Mouse (Mus musculus) layer of hippocampus, adult 6 months (tissue): ENCODE data around the gene Bap1. TPM values are rescaled to one million over a fixed set of nuclear protein-coding genes. Genes with fewer than 3 reads are reported as not detected.

Experiments
- long read RNA-seq, 2 experiments: library from polyadenylated mRNA; unstranded; transcript quantifications; one replicate each; pipeline ENCODE4 v2.0.0; 2019 to 2020
- polyA plus RNA-seq: library from polyadenylated mRNA; unstranded; fragments of <200 nt; fragmentation: Nextera tagmentation; gene quantifications from 2 replicates; pipeline ENCODE4 v1.2.3, GENCODE M21; 2021

Bap1 gene
- polyA plus RNA-seq, result 66.7 and 67.4 TPM in 2 replicates
- long read RNA-seq, experiment 1, transcript Bap1-201 (17 exons, 3,460 nt), result major isoform, 72 of 132 reads
- long read RNA-seq, experiment 1, partial matches to known transcripts, result 40 of 132 reads
- long read RNA-seq, experiment 1, other reads (novel, unspliced or antisense), result 20 of 132 reads
- long read RNA-seq, experiment 2, transcript Bap1-201 (17 exons, 3,460 nt), result major isoform, 634 of 839 reads
- long read RNA-seq, experiment 2, partial matches to known transcripts, result 53 of 839 reads
- long read RNA-seq, experiment 2, other reads (novel, unspliced or antisense), result 151 of 839 reads

GRCm38 (mm10) chr14:31251084-31251604 lies at the start of gene Bap1, which contains the start of gene Phf7:
Gene Bap1 (plus strand): TSS chr14:31251450.
Gene Phf7 (minus strand): TSS chr14:31251317.

DNA sequence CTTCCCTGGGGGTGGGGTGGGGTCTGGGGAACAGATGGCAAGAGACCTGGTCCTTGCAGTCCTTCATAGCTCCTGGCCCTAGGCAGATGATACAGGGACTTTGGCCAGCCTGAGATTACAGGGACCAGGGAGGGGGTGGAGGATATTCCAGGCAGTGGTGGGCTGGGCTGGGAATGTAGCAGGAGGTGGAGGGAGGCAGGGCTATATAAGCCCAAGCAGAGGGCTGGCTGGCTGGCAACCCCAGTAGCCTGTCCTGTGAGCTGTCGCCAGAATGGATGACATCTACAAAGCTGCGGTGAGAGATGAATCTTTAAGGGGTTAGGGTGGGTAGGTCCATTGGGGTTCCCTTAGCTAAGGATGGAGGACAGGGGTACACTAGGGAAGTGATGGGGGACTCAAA lies 43.2 kb upstream of the Bap1 start, which contains the start of gene Tnnc1:
Tnnc1 (plus strand) TSS at position 229 of the 400 bp plus-strand sequence.

GRCm38 (mm10) chr14:31216846-31217245 lies 34.4 kb upstream of the Bap1 start, which contains the start of gene Nisch:
Gene Nisch (minus strand): TSS chr14:31216946.

GRCm38 (mm10) chr14:31217666-31218065 lies 33.6 kb upstream of the Bap1 start, which contains the start of gene Sema3g:
Gene Sema3g (plus strand): TSS chr14:31217860.

Other genes with a start within 250 kb of the Bap1 start
- gene Spcs1, start 249.8 kb upstream of the Bap1 start, polyA plus RNA-seq, result 565 and 597 TPM in 2 replicates
- 7.9 and 9.7 TPM in 2 replicates for gene Pbrm1, start 232.3 kb upstream of the Bap1 start, polyA plus RNA-seq
- gene Gnl3, start 232.3 kb upstream of the Bap1 start, polyA plus RNA-seq, result 14.9 TPM in 2 replicates
- 136 and 163 TPM in 2 replicates for gene Smim4, start 122.5 kb upstream of the Bap1 start, polyA plus RNA-seq
- 23.3 and 23.4 TPM in 2 replicates for gene Nt5dc2, start 120.4 kb upstream of the Bap1 start, polyA plus RNA-seq
- 6.7 and 8.1 TPM in 2 replicates for gene Stab1, start 82.8 kb upstream of the Bap1 start, polyA plus RNA-seq
- gene Tnnc1, start 43.1 kb upstream of the Bap1 start, polyA plus RNA-seq, result 2.8 and 5.2 TPM in 2 replicates
- gene Nisch, start 34.5 kb upstream of the Bap1 start, polyA plus RNA-seq, result 170 and 174 TPM in 2 replicates
- 0.06 and 0.13 TPM in 2 replicates for gene Sema3g, start 33.6 kb upstream of the Bap1 start, polyA plus RNA-seq
- gene Phf7, start 133 bp upstream of the Bap1 start, polyA plus RNA-seq, result 3.5 and 4.3 TPM in 2 replicates
- 3.5 and 4.3 TPM in 2 replicates for gene Dnah1, start 72.4 kb downstream of the Bap1 start, polyA plus RNA-seq
- gene Capn7, start 85.2 kb downstream of the Bap1 start, polyA plus RNA-seq, result 13.8 and 15.4 TPM in 2 replicates
- 33.9 and 42.8 TPM in 2 replicates for gene Sh3bp5, start 184.6 kb downstream of the Bap1 start, polyA plus RNA-seq
- gene Eaf1, start 242.9 kb downstream of the Bap1 start, polyA plus RNA-seq, result 3.3 and 3.7 TPM in 2 replicates
- 11.0 and 13.7 TPM in 2 replicates for gene Mettl6, start 243.6 kb downstream of the Bap1 start, polyA plus RNA-seq